Mouse (Mus musculus): ENCODE results near the gene Med16. TPM values are rescaled to one million over a fixed set of nuclear protein-coding genes. Genes with fewer than 3 reads are reported as not detected.
A peak's percentile ranks its signal among the peaks of the same experiment; 100 is the strongest.

The Med16 gene
- total RNA-seq, 2 experiments from 2014 or later, result 39.7 to 50.6 TPM

DNA sequence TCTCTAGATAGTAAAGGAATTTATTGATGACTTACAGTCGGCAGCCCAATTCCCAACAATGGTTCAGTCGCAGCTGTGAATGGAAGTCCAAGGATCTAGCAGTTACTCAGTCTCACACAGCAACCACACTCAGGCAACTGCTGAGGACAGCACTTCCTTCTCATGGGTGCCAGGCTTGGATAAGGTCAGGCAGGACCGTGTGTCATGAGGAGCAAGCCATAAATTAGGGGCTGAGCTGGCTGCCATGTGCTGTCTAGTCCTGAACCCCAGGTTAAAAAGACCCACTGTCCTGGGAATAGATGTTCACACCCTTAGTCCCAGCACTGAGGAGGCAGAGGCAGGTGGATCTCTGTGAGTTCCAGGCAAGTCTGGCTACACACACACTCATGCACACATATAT, 23.8 kb downstream of the Med16 start:
- DNase-seq, result peak; percentile 53 to 70

DNA sequence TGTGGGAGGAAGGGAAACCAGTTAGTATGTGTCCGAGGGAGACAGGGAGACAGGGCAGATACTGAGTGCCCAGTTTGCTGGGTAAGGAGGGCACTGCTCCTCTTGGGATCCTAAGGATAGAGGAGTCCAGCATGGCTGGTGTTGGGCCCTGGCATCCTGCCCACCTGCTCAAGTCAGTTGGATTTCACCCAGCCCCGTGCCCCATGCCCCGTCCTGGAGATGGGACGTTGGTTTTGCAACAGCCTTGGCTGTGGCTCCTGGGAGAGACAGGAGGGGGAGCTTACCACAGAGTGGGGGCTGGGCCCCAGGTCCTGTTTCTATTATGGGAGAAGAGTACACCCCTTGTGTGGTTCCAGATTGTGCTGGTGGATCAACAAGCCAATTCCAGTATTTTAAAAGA, 24.3 kb downstream of the Med16 start:
- DNase-seq, result peak; percentile 86 to 87

DNA sequence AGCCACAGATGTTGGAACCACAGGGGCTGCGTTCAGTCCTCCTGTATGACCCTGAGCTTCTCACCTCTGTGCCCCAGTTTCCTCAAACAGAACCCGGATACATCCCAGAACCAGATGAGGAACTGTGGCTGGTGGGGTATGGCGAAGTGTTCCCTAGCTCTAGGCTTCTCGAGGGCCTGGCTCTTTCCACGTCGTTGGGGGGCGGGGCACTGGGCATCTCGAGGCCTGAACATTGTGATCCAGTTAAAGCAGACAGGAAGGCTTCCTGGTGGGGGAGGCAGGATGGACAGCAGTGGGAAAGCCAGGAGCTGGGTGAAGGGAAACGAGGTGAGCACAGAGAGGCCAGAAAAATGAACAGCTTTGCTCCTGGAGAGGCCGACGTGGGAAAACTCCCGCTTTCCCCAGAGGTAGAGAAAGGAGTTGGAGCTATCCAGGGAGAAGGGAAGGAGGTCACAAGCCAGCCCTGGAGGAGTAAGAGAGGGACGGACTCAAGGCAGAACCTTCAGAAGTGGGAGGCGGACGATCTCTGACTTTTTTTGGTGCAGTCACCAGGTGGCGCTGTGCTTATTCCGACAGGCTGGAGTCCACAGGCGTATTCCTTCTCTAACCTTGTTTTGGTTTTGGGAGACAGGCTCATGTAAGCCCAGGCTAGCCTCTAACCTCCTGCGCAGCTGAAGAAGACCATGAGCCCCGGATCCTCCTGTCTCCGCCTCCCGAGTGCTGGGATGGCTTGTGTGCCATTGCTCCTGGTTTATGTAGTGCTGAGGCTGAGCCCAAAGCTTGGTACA, 25.2 kb downstream of the Med16 start:
- DNase-seq, result peak; percentile 85 to 88

DNA sequence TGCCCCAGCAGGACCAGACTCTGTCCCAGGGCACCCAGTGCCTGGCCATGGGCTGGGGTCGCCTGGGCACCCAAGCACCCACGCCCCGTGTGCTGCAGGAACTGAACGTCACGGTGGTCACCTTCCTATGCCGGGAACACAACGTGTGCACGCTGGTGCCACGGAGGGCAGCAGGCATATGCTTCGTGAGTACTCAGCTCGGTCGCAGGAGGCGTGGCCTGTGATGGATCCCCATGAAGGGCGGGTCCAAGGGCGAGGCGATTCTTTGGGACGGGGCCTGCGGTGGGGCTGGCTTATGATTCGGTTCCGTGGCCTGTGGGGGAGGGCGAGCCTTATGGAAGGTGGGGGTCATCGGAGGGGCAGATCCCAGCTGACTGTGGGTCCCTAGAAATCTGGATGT, 26.7 kb downstream of the Med16 start:
- DNase-seq, result peak; percentile 52 to 56

DNA sequence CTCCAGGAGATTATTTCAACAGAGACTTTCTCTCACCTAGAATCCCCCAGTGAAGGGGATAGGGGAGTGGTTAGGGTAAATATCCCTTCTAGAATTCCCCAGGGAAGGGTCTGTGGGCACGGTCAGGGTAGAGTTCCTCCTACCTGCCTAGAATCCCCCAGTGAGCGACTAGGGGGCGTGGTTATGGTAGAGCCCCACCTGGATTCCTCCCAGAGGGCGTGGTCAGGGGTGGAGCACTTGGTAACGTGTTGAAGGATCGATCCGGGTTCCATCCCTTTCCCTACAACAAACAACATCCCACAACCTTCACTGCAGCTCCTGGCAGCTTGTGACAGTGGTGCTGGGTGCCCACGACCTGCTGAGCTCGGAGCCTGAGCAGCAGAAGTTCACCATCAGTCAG, 28.0 kb downstream of the Med16 start:
- DNase-seq, result no peak

DNA sequence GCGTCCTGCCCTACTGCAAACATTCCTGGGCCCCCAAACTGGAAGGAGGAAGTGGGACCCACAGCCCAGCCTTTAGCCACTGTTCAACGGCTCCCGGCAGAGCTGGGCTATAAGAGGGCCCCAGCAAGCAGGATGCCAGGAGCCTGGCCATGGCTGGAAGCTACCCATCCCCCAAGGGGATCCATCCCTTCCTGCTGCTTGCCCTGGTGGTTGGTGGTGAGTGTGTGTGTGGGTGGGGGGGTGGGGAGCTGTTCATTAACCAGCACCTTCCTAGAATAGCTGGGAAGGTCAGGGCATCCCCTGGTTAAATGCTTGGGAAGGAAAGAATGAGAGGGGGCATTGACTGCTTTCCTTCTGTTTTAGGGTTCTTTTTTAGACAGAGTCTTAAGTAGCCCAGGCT, 29.2 kb downstream of the Med16 start:
- DNase-seq, result no peak

DNA sequence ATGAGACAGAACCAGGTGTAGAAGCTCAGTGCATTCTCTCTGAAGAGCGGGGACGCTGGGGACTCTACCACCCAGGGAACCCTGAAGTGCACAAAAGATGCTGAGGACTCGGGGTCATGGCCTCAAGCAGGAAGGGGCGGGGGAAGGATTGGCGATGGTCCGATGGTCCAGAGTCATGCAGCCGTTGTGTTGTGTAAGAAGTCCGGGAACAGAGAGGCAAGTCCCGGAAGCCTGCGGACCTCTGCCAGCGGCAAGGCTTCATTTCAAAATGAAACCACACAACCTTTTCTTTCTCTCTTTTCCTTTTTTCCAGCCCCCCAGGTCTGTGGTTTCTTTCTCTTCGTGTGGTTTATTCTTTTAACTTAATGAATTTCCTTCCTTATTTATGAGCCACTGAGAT, 31.0 kb downstream of the Med16 start:
- DNase-seq, result peak in 1 of 2 experiments; percentile 66

DNA sequence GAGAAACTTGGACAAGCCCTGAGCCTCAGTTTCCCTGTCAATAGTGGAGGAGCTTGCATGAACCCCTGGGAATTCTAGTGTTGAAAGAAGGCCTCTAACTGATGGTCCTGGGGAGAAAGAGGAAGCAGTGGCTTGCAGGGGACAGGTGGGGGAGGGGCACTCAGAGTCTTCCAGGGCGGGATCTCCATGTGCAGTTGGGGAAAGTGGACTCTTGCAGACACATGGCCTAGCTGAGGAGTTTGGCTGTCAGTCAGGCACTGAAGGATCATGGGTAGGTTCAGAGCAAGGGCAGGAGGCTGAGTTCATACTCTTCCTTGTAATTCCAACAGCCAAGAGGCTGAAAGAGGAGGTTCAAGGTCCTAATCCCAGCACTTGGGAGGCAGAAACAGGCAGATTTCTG, 31.5 kb downstream of the Med16 start:
- no peak for DNase-seq

DNA sequence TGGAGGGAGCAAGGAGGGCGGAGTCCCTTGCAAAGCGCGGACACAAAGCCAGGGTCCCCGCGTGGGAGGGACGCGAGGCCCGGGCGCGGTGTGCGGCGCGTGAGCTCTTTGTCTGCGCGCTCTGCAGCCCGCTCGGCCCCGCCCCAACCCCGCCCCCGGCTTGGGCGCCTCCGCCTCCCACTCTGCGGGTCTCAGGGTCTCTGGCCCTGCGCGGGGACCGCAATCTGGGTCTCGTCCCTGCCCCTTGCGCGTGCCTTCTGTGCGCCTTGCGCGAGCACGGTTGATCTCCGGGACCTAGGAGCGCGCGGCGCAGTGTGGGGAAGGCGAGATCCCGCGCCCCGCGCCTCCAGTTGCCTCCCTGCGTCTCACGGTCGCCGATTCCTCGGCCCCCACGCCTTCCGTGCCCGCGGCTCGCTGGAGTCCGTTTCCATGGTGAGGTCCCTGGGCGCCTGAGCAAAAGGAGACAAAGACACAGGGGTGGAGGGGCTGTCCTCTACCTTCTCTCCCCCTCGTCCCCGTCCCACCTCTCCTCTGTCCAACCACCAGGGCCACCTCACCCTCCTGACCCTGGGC, 34.3 kb downstream of the Med16 start, which contains the start of the genes Prtn3 and Plppr3:
Gene Prtn3 (plus strand): TSS at position 187 of the 573 bp plus-strand sequence.
Gene Plppr3 (minus strand): TSS at position 345 of the 573 bp plus-strand sequence.
- DNase-seq, result no peak

DNA sequence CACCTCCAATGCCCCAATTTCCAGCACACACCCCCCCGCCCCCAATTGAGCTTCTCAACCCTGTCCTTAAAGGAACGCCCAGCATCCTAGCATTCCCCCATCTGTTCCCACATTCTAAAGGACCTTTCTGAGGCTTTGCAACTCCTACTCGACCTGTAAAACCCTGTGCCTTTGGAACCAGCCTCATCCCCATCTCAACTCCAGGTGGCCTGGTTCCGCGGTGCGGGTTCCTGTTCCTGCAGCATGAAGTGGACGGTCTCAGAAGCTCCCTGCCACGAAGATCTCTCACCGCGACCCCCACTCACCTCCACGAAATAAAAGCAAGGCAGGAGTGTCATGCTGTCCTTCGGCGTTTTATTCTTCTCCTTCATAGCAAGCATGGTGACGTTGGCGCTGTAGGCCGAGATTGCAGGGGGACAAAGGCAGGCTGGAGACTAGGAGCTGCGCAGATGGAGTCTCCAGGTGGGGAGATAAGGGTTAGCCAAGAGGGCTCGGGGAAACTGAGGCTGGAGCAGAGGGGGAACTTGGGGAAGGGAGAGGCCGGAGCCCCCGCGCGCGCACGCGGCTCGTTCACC, 34.9 kb downstream of the Med16 start:
- no peak for DNase-seq

DNA sequence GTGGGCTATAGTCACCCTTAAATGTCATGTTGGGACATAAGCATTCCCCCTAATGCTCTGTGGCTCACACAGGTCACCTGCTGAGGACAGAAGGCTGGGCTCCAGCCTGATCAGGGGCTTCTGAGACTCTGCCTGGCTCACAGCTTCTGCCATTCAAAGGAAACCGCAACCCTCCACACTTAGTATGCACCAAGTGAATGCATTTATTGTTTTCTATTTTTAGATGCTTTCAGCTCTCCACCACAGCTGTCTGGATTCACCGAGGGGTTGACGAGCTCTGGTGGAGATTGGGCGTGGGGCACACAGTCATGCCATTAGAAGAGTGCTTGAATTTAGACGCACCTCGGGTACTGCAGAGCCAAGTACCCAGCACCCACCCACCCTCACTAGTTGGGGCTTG, 35.4 kb downstream of the Med16 start:
- no peak for DNase-seq

DNA sequence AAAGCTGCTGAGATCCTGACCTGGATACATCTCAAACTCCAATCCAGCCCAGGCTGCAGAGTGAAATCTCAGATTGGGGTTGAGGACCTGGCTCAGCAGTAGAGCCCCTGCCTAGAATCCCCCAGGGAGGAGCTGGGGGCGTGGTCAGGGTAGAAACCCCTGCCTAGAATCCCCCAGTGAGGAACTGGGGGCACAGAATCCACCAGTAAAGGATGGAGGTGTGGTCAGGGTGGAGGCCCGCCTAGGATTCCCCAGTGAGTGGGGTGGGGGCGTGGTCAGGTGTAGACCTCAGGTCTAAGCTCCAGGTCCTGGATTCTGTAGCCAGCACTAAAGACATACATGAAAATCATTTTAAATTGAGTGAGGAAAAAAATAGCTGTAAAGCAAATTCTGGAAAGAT, 35.9 kb downstream of the Med16 start:
- no peak for DNase-seq

DNA sequence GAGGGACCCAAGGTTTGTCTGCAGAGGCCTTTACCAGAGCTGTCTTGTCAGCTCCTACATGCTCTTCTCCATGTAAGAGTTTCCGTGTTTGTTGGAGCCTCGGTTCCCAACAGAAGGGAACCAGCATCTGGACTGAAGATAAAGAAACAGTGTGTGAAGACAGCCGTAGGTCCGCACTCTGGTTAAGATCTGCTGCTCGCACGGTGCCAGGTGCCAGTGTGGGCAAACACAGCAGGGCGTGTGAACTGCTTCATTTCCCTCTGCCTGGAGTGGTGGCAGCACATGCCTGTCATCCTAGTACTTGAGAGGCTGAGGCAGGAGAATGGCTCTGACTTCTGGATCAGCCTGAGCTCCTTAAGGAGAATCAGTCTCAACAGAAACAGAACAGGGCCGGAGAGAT, 36.9 kb downstream of the Med16 start:
- no peak for DNase-seq

DNA sequence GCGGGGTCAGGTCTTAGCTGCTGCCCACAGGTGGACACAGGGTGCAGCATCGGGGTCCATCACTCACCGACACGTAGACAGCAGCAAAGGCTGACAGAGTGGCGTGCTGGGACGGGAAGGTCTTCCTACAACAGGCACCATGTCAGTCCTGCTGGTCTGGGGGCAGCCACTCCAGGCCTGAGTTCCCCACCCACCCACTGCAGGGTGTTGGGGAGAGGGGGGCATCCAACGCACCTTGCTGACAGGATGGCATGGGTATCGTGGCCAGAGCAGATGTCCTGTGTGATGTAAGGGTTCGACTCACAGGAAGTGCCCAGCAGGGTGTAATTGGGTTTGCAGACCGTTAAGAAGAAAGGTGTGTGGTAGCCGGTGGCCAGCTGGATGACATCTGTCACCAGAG, 42.1 kb downstream of the Med16 start:
- no peak for DNase-seq

DNA sequence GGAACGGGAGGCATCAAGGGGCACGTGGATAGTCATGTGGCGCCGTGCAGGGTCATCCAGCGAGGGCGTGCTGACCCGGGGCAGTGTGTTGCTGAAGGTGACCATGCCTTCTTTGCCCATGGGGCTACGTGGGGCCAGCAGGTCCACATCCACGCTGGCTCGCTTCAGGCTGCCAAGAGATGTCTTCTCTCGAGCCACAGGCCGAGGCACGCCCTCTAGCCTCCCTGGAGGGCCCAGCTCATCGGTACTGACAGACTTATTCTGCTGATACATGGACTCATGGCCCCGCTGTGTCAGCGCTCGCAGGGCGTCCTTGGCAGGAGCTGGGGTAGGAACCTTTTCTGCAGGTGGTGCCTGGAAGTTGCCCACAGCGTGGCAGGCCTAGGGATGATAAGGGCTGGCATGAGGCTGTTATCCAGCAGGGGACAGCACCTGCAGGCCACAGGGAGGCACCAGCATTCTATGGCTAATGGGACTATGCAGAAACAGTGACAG, 42.9 kb downstream of the Med16 start:
- DNase-seq, result peak; percentile 53 to 72

DNA sequence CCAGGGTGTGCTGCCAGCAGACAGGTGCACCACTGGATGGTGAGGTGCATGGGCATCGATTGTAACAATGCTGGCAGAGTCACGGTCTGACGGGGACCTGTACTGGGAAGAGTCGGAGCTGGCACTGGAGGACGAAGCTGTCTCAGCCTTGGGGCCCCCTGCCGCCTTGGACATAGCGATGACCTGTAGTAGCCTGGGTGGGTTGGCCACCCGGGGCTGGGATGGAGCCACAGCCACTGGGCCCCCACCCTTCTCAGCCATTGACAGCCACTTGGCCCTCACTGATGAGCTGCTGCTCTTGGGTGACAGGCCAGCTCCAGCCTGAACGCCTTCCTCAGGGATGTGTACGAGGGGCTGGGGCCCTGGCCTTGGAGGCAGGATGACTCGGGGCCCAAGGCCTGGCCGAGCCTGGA, 43.5 kb downstream of the Med16 start:
- peak in 1 of 2 experiments; percentile 32 for DNase-seq

DNA sequence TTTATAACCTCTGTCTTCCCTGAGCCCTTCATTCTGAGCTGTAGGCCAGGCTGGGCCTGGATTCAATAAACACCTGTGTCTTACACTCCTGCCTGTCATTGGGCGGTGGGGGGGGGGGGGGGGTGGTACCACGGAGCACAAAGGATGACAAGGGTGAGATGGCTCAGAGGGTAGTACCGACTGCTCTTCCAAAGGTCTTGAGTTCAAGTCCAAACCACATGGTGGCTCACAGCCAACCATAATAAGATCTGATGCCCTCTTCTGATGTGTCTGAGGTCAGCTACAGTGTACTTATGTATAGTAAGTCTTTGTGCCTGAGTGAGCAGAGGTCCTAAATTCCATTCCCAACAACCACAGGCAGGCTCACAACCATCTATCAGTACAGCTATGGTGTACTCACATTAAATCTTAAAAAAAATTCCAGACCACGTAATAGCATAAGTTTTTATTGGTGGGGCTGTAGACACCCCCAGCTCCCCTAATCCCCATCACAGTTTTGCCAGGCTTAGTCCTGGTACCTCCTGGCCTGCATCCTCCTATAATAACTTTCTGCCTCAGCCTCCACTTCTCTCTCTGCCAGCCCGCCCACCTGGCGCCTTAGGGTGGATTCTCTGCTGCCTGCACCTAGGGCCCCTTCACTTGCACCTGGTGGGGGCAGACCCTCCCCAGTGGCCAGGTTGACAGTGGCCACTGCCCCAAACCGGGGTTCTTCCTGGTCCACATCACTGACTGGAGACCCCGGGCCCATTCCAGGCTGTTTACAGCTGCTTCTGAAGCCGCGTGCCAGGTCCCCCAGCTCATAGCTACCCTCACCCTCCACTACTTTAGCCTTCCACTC, 44.2 kb downstream of the Med16 start:
- no peak for DNase-seq

DNA sequence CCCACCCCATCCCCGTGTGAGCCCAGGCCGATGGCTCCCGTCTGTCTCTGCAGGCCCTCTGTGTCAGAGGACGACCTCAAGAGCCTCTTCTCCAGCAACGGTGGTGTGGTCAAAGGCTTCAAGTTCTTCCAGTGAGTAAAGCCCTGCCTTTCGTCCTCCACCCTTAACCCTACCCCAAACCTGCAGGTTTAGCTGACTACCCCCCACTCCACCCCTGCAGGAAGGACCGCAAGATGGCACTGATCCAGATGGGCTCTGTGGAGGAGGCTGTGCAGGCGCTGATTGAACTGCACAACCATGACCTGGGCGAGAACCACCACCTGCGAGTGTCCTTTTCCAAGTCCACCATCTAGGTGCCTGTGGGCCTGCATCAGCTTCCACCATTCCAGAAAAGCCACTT, 45.8 kb downstream of the Med16 start:
- DNase-seq, result no peak

DNA sequence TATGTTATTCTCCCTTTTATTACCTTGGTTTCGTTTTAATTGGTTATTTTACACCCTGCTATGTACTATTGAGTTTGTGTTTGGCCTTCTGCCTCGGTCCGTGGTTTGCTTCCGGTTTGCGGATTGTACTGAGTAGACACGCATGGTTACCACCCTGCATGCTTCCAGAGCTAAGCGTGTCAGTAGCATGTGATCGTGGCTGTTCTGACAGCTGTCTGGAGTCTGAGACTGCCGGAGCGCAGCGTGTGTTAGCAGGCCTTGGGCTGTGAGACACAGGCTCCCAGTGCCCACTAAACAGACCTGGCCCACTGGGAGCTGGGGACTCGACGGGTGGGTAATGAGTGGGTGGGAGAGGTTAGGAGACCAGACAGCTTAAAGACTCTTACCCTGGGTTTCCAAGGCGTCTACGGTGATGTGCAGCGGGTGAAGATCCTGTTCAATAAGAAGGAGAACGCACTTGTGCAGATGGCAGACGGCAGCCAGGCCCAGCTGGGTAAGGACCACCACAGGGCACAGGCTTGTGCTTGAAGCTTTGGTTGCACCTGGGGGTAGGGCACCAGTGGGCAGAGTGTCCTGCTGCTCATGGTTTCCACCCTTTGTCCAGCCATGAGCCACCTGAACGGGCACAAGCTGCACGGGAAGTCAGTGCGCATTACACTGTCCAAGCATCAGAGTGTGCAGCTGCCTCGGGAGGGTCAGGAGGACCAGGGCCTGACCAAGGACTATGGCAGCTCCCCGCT, 46.5 kb downstream of the Med16 start:
- DNase-seq, result no peak

DNA sequence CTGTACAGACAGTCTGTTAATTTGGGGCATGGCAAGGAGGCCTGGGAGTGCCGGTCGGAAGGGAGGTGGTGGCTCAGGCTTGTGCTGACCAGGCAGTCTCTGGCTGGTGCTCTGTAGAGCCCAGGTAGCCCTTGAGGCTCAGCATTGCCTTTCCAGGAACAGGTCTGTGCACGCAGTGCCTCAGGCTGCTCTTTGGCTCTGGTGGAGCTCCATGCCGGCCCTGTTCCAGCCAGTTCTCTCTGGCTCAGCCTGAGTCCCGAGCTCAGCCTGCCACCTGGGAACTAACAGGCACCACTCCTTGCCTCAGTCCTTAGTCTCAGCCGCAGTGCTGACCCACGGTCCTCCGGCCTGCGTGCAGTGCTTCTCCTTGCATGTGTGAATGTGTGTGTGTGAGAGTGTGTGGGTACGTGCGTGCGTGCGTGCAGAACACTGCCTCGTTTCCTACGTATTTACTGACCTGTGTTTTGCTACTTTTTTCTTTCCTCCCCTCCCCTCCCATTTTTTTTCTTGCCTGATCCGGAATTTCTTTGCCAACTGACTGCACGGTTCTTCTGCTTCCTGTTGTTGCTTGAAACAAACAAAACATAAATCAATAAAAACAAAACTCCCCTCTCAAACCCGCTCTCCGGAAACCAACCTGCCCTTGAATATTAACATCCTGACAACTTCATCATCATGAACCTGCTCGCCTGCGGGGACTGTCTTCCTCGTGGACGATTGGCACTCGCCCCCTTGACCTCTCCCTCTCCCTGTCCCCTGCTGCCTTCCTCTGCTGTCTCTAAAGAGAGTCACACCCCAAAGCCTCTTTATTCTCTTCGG, 47.3 kb downstream of the Med16 start:
- no peak for DNase-seq
